Mouse (Mus musculus): ENCODE results near the gene Csmd2. TPM values are rescaled to one million over a fixed set of nuclear protein-coding genes. Genes with fewer than 3 reads are reported as not detected.
A peak's percentile ranks its signal among the peaks of the same experiment; 100 is the strongest.

Gene Csmd2
- total RNA-seq, 2 experiments from 2014 or later: 39.8 to 44.0 TPM

GRCm38 (mm10) chr4:128239113-128239512, 251.5 kb downstream of the Csmd2 start:
- DNase-seq (ENCODE audit: low spot score in 2 of 2): peak in 1 of 2 experiments; percentile 39

- DNase-seq (ENCODE audit: low spot score in 2 of 2): no peak
These were observed 253.6 kb downstream of the Csmd2 start for GRCm38 (mm10) chr4:128241075-128241853.

- no peak for DNase-seq (ENCODE audit: low spot score in 2 of 2)
These were observed 254.2 kb downstream of the Csmd2 start for GRCm38 (mm10) chr4:128241854-128242356.

- no peak for DNase-seq (ENCODE audit: low spot score in 2 of 2)
These were observed 257.5 kb downstream of the Csmd2 start for GRCm38 (mm10) chr4:128245201-128245600.

- no peak for DNase-seq (ENCODE audit: low spot score in 2 of 2)
These were observed 261.0 kb downstream of the Csmd2 start for GRCm38 (mm10) chr4:128248676-128249075.

GRCm38 (mm10) chr4:128259211-128259610, 271.6 kb downstream of the Csmd2 start:
- no peak for DNase-seq (ENCODE audit: low spot score in 2 of 2)

- DNase-seq (ENCODE audit: low spot score in 2 of 2): peak in 1 of 2 experiments; percentile 25
These were observed 273.4 kb downstream of the Csmd2 start, which contains the start of gene Hmgb4 for GRCm38 (mm10) chr4:128260907-128261560. Hmgb4 (minus strand) TSS chr4:128260957.

GRCm38 (mm10) chr4:128264491-128264890, 276.8 kb downstream of the Csmd2 start:
- DNase-seq (ENCODE audit: low spot score in 2 of 2): no peak

- no peak for DNase-seq (ENCODE audit: low spot score in 2 of 2)
These were observed 277.7 kb downstream of the Csmd2 start for GRCm38 (mm10) chr4:128265341-128265740.

- DNase-seq (ENCODE audit: low spot score in 2 of 2): no peak
These were observed 281.7 kb downstream of the Csmd2 start for GRCm38 (mm10) chr4:128269261-128269875.

GRCm38 (mm10) chr4:128270177-128270576, 282.5 kb downstream of the Csmd2 start:
- no peak for DNase-seq (ENCODE audit: low spot score in 2 of 2)

GRCm38 (mm10) chr4:128270931-128271330, 283.3 kb downstream of the Csmd2 start:
- DNase-seq (ENCODE audit: low spot score in 2 of 2): peak in 1 of 2 experiments; percentile 15

- peak; percentile 12 to 13 for DNase-seq (ENCODE audit: low spot score in 2 of 2)
These were observed 284.8 kb downstream of the Csmd2 start for GRCm38 (mm10) chr4:128272501-128272900.

- DNase-seq (ENCODE audit: low spot score in 2 of 2): no peak
These were observed 285.5 kb downstream of the Csmd2 start for GRCm38 (mm10) chr4:128273146-128273545.

GRCm38 (mm10) chr4:128275116-128275515, 287.5 kb downstream of the Csmd2 start:
- no peak for DNase-seq (ENCODE audit: low spot score in 2 of 2)

- no peak for DNase-seq (ENCODE audit: low spot score in 2 of 2)
These were observed 287.9 kb downstream of the Csmd2 start for GRCm38 (mm10) chr4:128275586-128275985.

GRCm38 (mm10) chr4:128285009-128285408, 297.4 kb downstream of the Csmd2 start:
- peak in 1 of 2 experiments; percentile 31 for DNase-seq (ENCODE audit: low spot score in 2 of 2)

- DNase-seq (ENCODE audit: low spot score in 2 of 2): peak in 1 of 2 experiments; percentile 34
These were observed 300.4 kb downstream of the Csmd2 start for GRCm38 (mm10) chr4:128288095-128288494.

- peak in 1 of 2 experiments; percentile 51 for DNase-seq (ENCODE audit: low spot score in 2 of 2)
These were observed 316.4 kb downstream of the Csmd2 start for GRCm38 (mm10) chr4:128304049-128304448.

GRCm38 (mm10) chr4:128306011-128306410, 318.4 kb downstream of the Csmd2 start:
- DNase-seq (ENCODE audit: low spot score in 2 of 2): no peak

- no peak for DNase-seq (ENCODE audit: low spot score in 2 of 2)
These were observed 327.7 kb downstream of the Csmd2 start for GRCm38 (mm10) chr4:128315328-128315727.

- no peak for DNase-seq (ENCODE audit: low spot score in 2 of 2)
These were observed 330.3 kb downstream of the Csmd2 start for GRCm38 (mm10) chr4:128317951-128318350.

All from layer of hippocampus, postnatal 14 days (tissue).